Mouse (Mus musculus) midbrain, postnatal 0 days (tissue): ENCODE measurements around the gene Dffa. TPM values are rescaled to one million over a fixed set of nuclear protein-coding genes. Genes with fewer than 3 reads are reported as not detected.

Experiments used
- ATAC-seq: fragments of 200-750 bp; cut with Nextera tagmentation; 2 replicates; pipeline ENCODE4 v1.8.0; 2017; ENCODE audit warnings: moderate number of reproducible peaks, mild to moderate bottlenecking, moderate TSS enrichment, moderate library complexity; ENCODE audit not compliant: low FRiP score
- DNase-seq: peaks from one replicate; pipeline ENCODE4 v3.0.0-alpha.2; 2015; ENCODE audit warnings: low spot score
- H3K27ac ChIP-seq: fragments of 300-500 bp; sonication (generic); 2 replicates; pipeline ENCODE4 v1.5.1; 2014; ENCODE audit warnings: low read depth, mild to moderate bottlenecking, low read length, mixed read lengths
- H3K27me3 ChIP-seq: fragments of 300-500 bp; sonication (generic); 2 replicates; pipeline ENCODE4 v1.6.1; 2014; ENCODE audit warnings: low read length, control low read depth, mixed read lengths; ENCODE audit not compliant: insufficient read depth
- H3K36me3 ChIP-seq: fragments of 300-500 bp; sonication (generic); 2 replicates; pipeline ENCODE4 v1.6.1; 2014; ENCODE audit warnings: low read length, control low read depth, mixed read lengths; ENCODE audit not compliant: insufficient read depth
- H3K4me1 ChIP-seq: fragments of 300-500 bp; sonication (generic); 2 replicates; pipeline ENCODE4 v1.6.1; 2014; ENCODE audit warnings: mild to moderate bottlenecking, control low read depth, antibody characterized with exemption, low read length, mixed read lengths; ENCODE audit not compliant: insufficient read depth
- H3K4me2 ChIP-seq: fragments of 300-500 bp; sonication (generic); 2 replicates; pipeline ENCODE4 v1.6.1; 2014; ENCODE audit warnings: low read depth, mild to moderate bottlenecking, low read length, mixed read lengths; ENCODE audit not compliant: poor library complexity, severe bottlenecking
- H3K4me3 ChIP-seq: fragments of 300-500 bp; sonication (generic); 2 replicates; pipeline ENCODE4 v1.5.1; 2014; ENCODE audit warnings: low read depth, mild to moderate bottlenecking, low read length, moderate library complexity
- H3K9ac ChIP-seq: fragments of 300-500 bp; sonication (generic); replicated peaks from 2 replicates; pipeline ENCODE4 v1.6.1; 2014; ENCODE audit warnings: mild to moderate bottlenecking, low read length, moderate library complexity, mixed read lengths; ENCODE audit not compliant: poor library complexity, severe bottlenecking
- H3K9me3 ChIP-seq: fragments of 300-500 bp; sonication (generic); 2 replicates; pipeline ENCODE4 v1.6.1; 2016; ENCODE audit warnings: low read length, control low read depth
- CTCF ChIP-seq: IDR thresholded peaks from 2 replicates; pipeline ENCODE4 v1.5.1; 2016; ENCODE audit warnings: antibody characterized with exemption, mild to moderate bottlenecking
- WGBS: fragments of 180-500 bp; shearing (Covaris S2); extraction: QIAGEN DNeasy Blood & Tissue Kit; methylation state at CpG from one replicate; pipeline ENCODE4 v1.1.7; 2014; 5-methylcytosine and 5-hydroxymethylcytosine counted together
- polyA plus RNA-seq: library from polyadenylated mRNA; unstranded; fragments of >200 nt; fragmentation: Nextera tagmentation; extraction: Ambion mirVana; gene quantifications from 2 replicates; pipeline ENCODE4 v1.2.1, GENCODE M21; 2015
- total RNA-seq: library from RNA; depleted of rRNA; stranded (reverse); fragments of >200 nt; gene quantifications from 2 replicates; pipeline ENCODE4 v1.2.3, GENCODE M21; 2014

The Dffa gene
- total and polyA plus RNA-seq, 2 experiments from 2014 or later: 10.5 to 23.3 TPM

- H3K36me3 ChIP-seq: no peaks in the 10 kb centered on the region
- H3K4me3 ChIP-seq: peak within 1 kb of the TSS; percentile 62
- H3K27me3 ChIP-seq: no peaks in the 10 kb centered on the region
- peak within 1 kb of the TSS; percentile 75 for H3K9ac ChIP-seq
- H3K4me1 ChIP-seq: peaks cover 4% of the 10 kb centered on the region; the same call in 1 of the 2 replicates
- DNase-seq (peak; percentile 92), ATAC-seq (peak; percentile 86)
- H3K4me2 ChIP-seq: peak within 1 kb of the TSS; percentile 60
- TF ChIP-seq CTCF: peak; percentile 98
- under 1% methylated on average over 68 of the region's 68 CpGs for WGBS
- H3K9me3 ChIP-seq: no peaks in the 10 kb centered on the region
- H3K27ac ChIP-seq: peak within 1 kb of the TSS; percentile 38
These were observed 33.2 kb downstream of the Dffa start, which contains the start of gene Cenps for GRCm38 (mm10) chr4:149136982-149137770. Gene Cenps, minus strand, starts transcription at chr4:149137629.

GRCm38 (mm10) chr4:149138515-149138914 lies 34.6 kb downstream of the Dffa start:
- ATAC-seq (no peak), DNase-seq (no peak)
- H3K4me3 ChIP-seq: no peak overlapping the region
- H3K4me2 ChIP-seq: no peak overlapping the region
- 86% methylated on average over 8 of the region's 8 CpGs for WGBS
- H3K27ac ChIP-seq: no peak overlapping the region
- no peaks in the 10 kb centered on the region for H3K9me3 ChIP-seq
- H3K4me1 ChIP-seq: peaks cover 4% of the 10 kb centered on the region; the same call in 1 of the 2 replicates
- no peaks in the 10 kb centered on the region for H3K36me3 ChIP-seq
- no peak overlapping the region for H3K9ac ChIP-seq
- no peak for TF ChIP-seq CTCF
- no peaks in the 10 kb centered on the region for H3K27me3 ChIP-seq

GRCm38 (mm10) chr4:149143594-149143993 lies 39.6 kb downstream of the Dffa start:
- H3K4me1 ChIP-seq: no peaks in the 10 kb centered on the region
- no peak overlapping the region for H3K4me3 ChIP-seq
- 41% methylated on average over 4 of the region's 4 CpGs for WGBS
- no peak for ATAC-seq
- H3K27me3 ChIP-seq: no peaks in the 10 kb centered on the region
- no peak overlapping the region for H3K9ac ChIP-seq
- no peak for DNase-seq
- H3K4me2 ChIP-seq: no peak overlapping the region
- H3K27ac ChIP-seq: no peak overlapping the region
- TF ChIP-seq CTCF: no peak
- no peaks in the 10 kb centered on the region for H3K36me3 ChIP-seq
- no peaks in the 10 kb centered on the region for H3K9me3 ChIP-seq

GRCm38 (mm10) chr4:149144459-149144858 lies 40.5 kb downstream of the Dffa start:
- peak; percentile 98 for TF ChIP-seq CTCF
- peaks cover 6% of the 10 kb centered on the region for H3K36me3 ChIP-seq
- no peaks in the 10 kb centered on the region for H3K4me1 ChIP-seq
- H3K27me3 ChIP-seq: no peaks in the 10 kb centered on the region
- no peaks in the 10 kb centered on the region for H3K9me3 ChIP-seq
- ATAC-seq (peak; percentile 81), DNase-seq (peak; percentile 93)
- no peak overlapping the region for H3K4me2 ChIP-seq
- WGBS: 6% methylated on average over 3 of the region's 3 CpGs
- H3K4me3 ChIP-seq: no peak overlapping the region
- no peak overlapping the region for H3K9ac ChIP-seq
- 0 out of 2 replicates have a peak overlapping the region, but pooled peaks have one; percentile 39 for H3K27ac ChIP-seq

GRCm38 (mm10) chr4:149145151-149145550 lies 41.2 kb downstream of the Dffa start:
- no peak for TF ChIP-seq CTCF
- H3K36me3 ChIP-seq: peaks cover 12% of the 10 kb centered on the region
- H3K9ac ChIP-seq: no peak overlapping the region
- H3K4me3 ChIP-seq: no peak overlapping the region
- H3K27me3 ChIP-seq: no peaks in the 10 kb centered on the region
- no peak overlapping the region for H3K4me2 ChIP-seq
- H3K9me3 ChIP-seq: no peaks in the 10 kb centered on the region
- no peak overlapping the region for H3K27ac ChIP-seq
- ATAC-seq (no peak), DNase-seq (no peak)
- no peaks in the 10 kb centered on the region for H3K4me1 ChIP-seq
- 83% methylated on average over 4 of the region's 4 CpGs for WGBS

GRCm38 (mm10) chr4:149147528-149147927 lies 43.6 kb downstream of the Dffa start:
- H3K4me3 ChIP-seq: no peak overlapping the region
- 87% methylated on average over 7 of the region's 7 CpGs for WGBS
- H3K27me3 ChIP-seq: no peaks in the 10 kb centered on the region
- no peak for DNase-seq
- no peak overlapping the region for H3K4me2 ChIP-seq
- ATAC-seq: no peak
- H3K9me3 ChIP-seq: no peaks in the 10 kb centered on the region
- H3K9ac ChIP-seq: no peak overlapping the region
- H3K4me1 ChIP-seq: no peaks in the 10 kb centered on the region
- H3K36me3 ChIP-seq: peaks cover 31% of the 10 kb centered on the region
- H3K27ac ChIP-seq: no peak overlapping the region
- no peak for TF ChIP-seq CTCF
